Mouse (Mus musculus) stomach, embryonic 14.5 days (tissue): Measurements from ENCODE around the gene Slc24a3. TPM values are rescaled to one million over a fixed set of nuclear protein-coding genes. Genes with fewer than 3 reads are reported as not detected.

Source experiments
- ATAC-seq: fragments of 200-750 bp; cut with Nextera tagmentation; 2 replicates; pipeline ENCODE4 v1.8.0; 2017; ENCODE audit warnings: low read depth, moderate TSS enrichment; ENCODE audit not compliant: insufficient number of reproducible peaks, insufficient read depth, low FRiP score
- H3K27ac ChIP-seq: fragments of 300-500 bp; sonication (generic); 2 replicates; pipeline ENCODE4 v1.5.1; 2014; ENCODE audit warnings: mild to moderate bottlenecking, low read length, moderate library complexity, mixed read lengths
- H3K27me3 ChIP-seq: fragments of 300-500 bp; sonication (generic); 2 replicates; pipeline ENCODE4 v1.6.1; 2014; ENCODE audit warnings: low read length, control low read depth, mixed read lengths; ENCODE audit not compliant: control insufficient read depth, insufficient read depth
- H3K36me3 ChIP-seq: fragments of 300-500 bp; sonication (generic); 2 replicates; pipeline ENCODE4 v1.6.1; 2014; ENCODE audit warnings: mild to moderate bottlenecking, control low read depth, low read length, moderate library complexity, mixed read lengths; ENCODE audit not compliant: control insufficient read depth, insufficient read depth
- H3K4me1 ChIP-seq: fragments of 300-500 bp; sonication (generic); 2 replicates; pipeline ENCODE4 v1.6.1; 2014; ENCODE audit warnings: low read length, control low read depth, mixed read lengths; ENCODE audit not compliant: control insufficient read depth, insufficient read depth
- H3K4me2 ChIP-seq: fragments of 300-500 bp; sonication (generic); replicated peaks from 2 replicates; pipeline ENCODE4 v1.6.1; 2014; ENCODE audit warnings: low read depth, low read length, control low read depth
- H3K4me3 ChIP-seq: fragments of 300-500 bp; sonication (generic); 2 replicates; pipeline ENCODE4 v1.5.1; 2014; ENCODE audit warnings: low read depth, low read length, control low read depth
- H3K9ac ChIP-seq: fragments of 300-500 bp; sonication (generic); replicated peaks from 2 replicates; pipeline ENCODE4 v1.6.1; 2014; ENCODE audit warnings: low read depth, mild to moderate bottlenecking, control low read depth, low read length, moderate library complexity, mixed read lengths
- H3K9me3 ChIP-seq: fragments of 300-500 bp; sonication (generic); 2 replicates; pipeline ENCODE4 v1.6.1; 2016; ENCODE audit warnings: low read depth, low read length, control low read depth; ENCODE audit not compliant: control insufficient read depth
- WGBS: fragments of 180-500 bp; shearing (Covaris S2); extraction: QIAGEN DNeasy Blood & Tissue Kit; methylation state at CpG from one replicate; pipeline ENCODE4 v1.1.7; 2014; 5-methylcytosine and 5-hydroxymethylcytosine counted together
- polyA plus RNA-seq: library from polyadenylated mRNA; unstranded; fragments of >200 nt; fragmentation: Nextera tagmentation; extraction: Ambion mirVana; gene quantifications from 2 replicates; pipeline ENCODE4 v1.2.1, GENCODE M21; 2014

Gene Slc24a3
- polyA plus RNA-seq, 1 experiment from 2014 or later: 5.1 TPM

- no peaks in the 10 kb centered on the region for H3K27me3 ChIP-seq
- H3K4me2 ChIP-seq: no peak overlapping the region
- H3K9me3 ChIP-seq: no peaks in the 10 kb centered on the region
- no peaks in the 10 kb centered on the region for H3K4me1 ChIP-seq
- no peaks in the 10 kb centered on the region for H3K36me3 ChIP-seq
- no peak overlapping the region for H3K4me3 ChIP-seq
- whole genome bisulfite sequencing: 25% methylated on average over 12 of the region's 12 CpGs
- no peak overlapping the region for H3K9ac ChIP-seq
- H3K27ac ChIP-seq: no peak overlapping the region
- peak; percentile 49; the same call in 1 of the 2 replicates for ATAC-seq
Measured at GRCm38 (mm10) chr2:145161046-145161700, 6.4 kb upstream of the Slc24a3 start.

- H3K27ac ChIP-seq: no peak overlapping the region
Measured at GRCm38 (mm10) chr2:145164086-145164485, 3.5 kb upstream of the Slc24a3 start.

GRCm38 (mm10) chr2:145164562-145164961 is 3.0 kb upstream of the Slc24a3 start:
- ATAC-seq: no peak
- no peaks in the 10 kb centered on the region for H3K9me3 ChIP-seq

More at GRCm38 (mm10) chr2:145164086-145164485, 3.5 kb upstream of the Slc24a3 start:
- Histone ChIP-seq H3K27me3 (no peaks in the 10 kb centered on the region), H3K9me3 (no peaks in the 10 kb centered on the region), H3K4me3 (no peak overlapping the region), H3K4me2 (no peak overlapping the region), H3K36me3 (no peaks in the 10 kb centered on the region), H3K4me1 (no peaks in the 10 kb centered on the region), H3K9ac (no peak overlapping the region)
- 83% methylated on average over 5 of the region's 5 CpGs for WGBS
- no peak for ATAC-seq

GRCm38 (mm10) chr2:145165076-145165475 is 2.5 kb upstream of the Slc24a3 start:
- Histone ChIP-seq H3K9me3 (no peaks in the 10 kb centered on the region), H3K36me3 (no peaks in the 10 kb centered on the region), H3K4me1 (no peaks in the 10 kb centered on the region), H3K27me3 (no peaks in the 10 kb centered on the region), H3K27ac (no peak overlapping the region), H3K9ac (no peak overlapping the region), H3K4me2 (no peak overlapping the region), H3K4me3 (no peak overlapping the region)
- no peak for ATAC-seq
- 75% methylated on average over 3 of the region's 3 CpGs for WGBS

More at GRCm38 (mm10) chr2:145164562-145164961, 3.0 kb upstream of the Slc24a3 start:
- H3K4me2 ChIP-seq: no peak overlapping the region
- H3K4me1 ChIP-seq: no peaks in the 10 kb centered on the region
- H3K36me3 ChIP-seq: no peaks in the 10 kb centered on the region
- no peak overlapping the region for H3K4me3 ChIP-seq
- no peak overlapping the region for H3K9ac ChIP-seq
- 32% methylated on average over 4 of the region's 4 CpGs for WGBS
- H3K27ac ChIP-seq: no peak overlapping the region
- H3K27me3 ChIP-seq: no peaks in the 10 kb centered on the region

- H3K4me1 ChIP-seq: no peaks in the 10 kb centered on the region
- no peak for ATAC-seq
- 81% methylated on average over 6 of the region's 6 CpGs for WGBS
- H3K36me3 ChIP-seq: no peaks in the 10 kb centered on the region
- no peak overlapping the region for H3K4me3 ChIP-seq
- H3K9me3 ChIP-seq: no peaks in the 10 kb centered on the region
- H3K9ac ChIP-seq: no peak overlapping the region
- H3K27me3 ChIP-seq: no peaks in the 10 kb centered on the region
- no peak overlapping the region for H3K4me2 ChIP-seq
- H3K27ac ChIP-seq: no peak overlapping the region
Measured at GRCm38 (mm10) chr2:145165854-145166253, 1.7 kb upstream of the Slc24a3 start.

- Histone ChIP-seq H3K4me2 (peak overlapping the region; percentile 86), H3K27ac (peak overlapping the region; percentile 71), H3K4me3 (peak overlapping the region; percentile 66), H3K27me3 (no peaks in the 10 kb centered on the region), H3K9me3 (no peaks in the 10 kb centered on the region), H3K9ac (peak overlapping the region; percentile 71), H3K36me3 (no peaks in the 10 kb centered on the region), H3K4me1 (no peaks in the 10 kb centered on the region)
- ATAC-seq: peak; percentile 72
- under 1% methylated on average over 37 of the region's 38 CpGs for WGBS
Measured at GRCm38 (mm10) chr2:145167051-145167663, 397 bp upstream of the Slc24a3 start.

- 11% methylated on average over 10 of the region's 10 CpGs for WGBS
- Histone ChIP-seq H3K27me3 (no peaks in the 10 kb centered on the region), H3K4me2 (peak overlapping the region; percentile 86), H3K4me3 (peak overlapping the region; percentile 66), H3K27ac (no peak overlapping the region; the same call in 1 of the 2 replicates), H3K9ac (peak overlapping the region; percentile 71; the same call in 1 of the 2 replicates), H3K4me1 (no peaks in the 10 kb centered on the region), H3K36me3 (no peaks in the 10 kb centered on the region), H3K9me3 (no peaks in the 10 kb centered on the region)
- ATAC-seq: 0 out of 2 replicates have a peak, but pooled peaks have one; percentile 5
Measured at GRCm38 (mm10) chr2:145168405-145168971, 934 bp downstream of the Slc24a3 start.

- H3K4me3 ChIP-seq: no peak overlapping the region
- WGBS: 81% methylated on average over 4 of the region's 4 CpGs
- H3K27ac ChIP-seq: no peak overlapping the region
- ATAC-seq: no peak
- H3K27me3 ChIP-seq: no peaks in the 10 kb centered on the region
- H3K36me3 ChIP-seq: no peaks in the 10 kb centered on the region
- H3K4me2 ChIP-seq: no peak overlapping the region
- H3K9ac ChIP-seq: no peak overlapping the region
- no peaks in the 10 kb centered on the region for H3K9me3 ChIP-seq
- no peaks in the 10 kb centered on the region for H3K4me1 ChIP-seq
Measured at GRCm38 (mm10) chr2:145172978-145173655, 5.6 kb downstream of the Slc24a3 start.
